Mouse (Mus musculus): ENCODE measurements around the gene Scn5a.

DNA sequence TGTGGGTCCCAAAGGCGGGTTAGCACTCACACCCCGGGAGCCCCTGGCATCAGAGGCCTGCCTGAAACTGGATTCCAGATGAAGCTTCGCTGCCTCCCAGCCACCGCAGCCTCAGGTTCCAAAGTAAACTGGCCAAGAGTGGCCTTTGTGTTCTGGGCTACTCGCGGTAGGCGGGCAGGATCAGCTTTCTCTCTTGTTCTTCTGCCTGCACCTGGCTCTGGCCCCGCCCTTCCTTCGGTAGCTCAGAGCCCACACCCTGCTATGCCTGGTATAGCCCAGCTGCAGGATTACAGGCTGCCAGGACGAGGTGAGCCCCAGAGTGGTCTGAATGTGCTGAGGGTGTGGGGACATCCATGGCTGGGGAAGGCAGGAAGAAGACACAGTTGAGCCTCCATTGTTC is 12.6 kb downstream of the Scn5a start:
- TF ChIP-seq CTCF (IDR thresholded peaks at IDR 0.05 in 2 of 3, conservative IDR thresholded peaks at IDR 0.05 in 1 of 3; ENCODE audit: control insufficient read depth in 1 of 3, insufficient read depth in 1 of 3, low read depth in 2 of 3, low read length in 3 of 3, poor library complexity in 1 of 3, severe bottlenecking in 1 of 3): no peak
- no peak for TF ChIP-seq POLR2A (IDR thresholded peaks at IDR 0.05; ENCODE audit: control insufficient read depth in 1 of 2, insufficient read depth in 1 of 2, low read depth in 1 of 2, low read length in 2 of 2, poor library complexity in 1 of 2)
- no peak for TF ChIP-seq NRF1 (IDR thresholded peaks at IDR 0.05; ENCODE audit: insufficient read depth, low read depth, low read length, poor library complexity, severe bottlenecking)
- TF ChIP-seq HCFC1 (IDR thresholded peaks at IDR 0.05; ENCODE audit: low read depth, low read length): no peak
- no peak for TF ChIP-seq EP300 (IDR thresholded peaks at IDR 0.05; ENCODE audit: low read depth in 1 of 2, low read length in 2 of 2)
- no peak for TF ChIP-seq SMC3 (IDR thresholded peaks at IDR 0.05; ENCODE audit: low read depth, low read length)
- no peak for TF ChIP-seq UBTF (IDR thresholded peaks at IDR 0.05; ENCODE audit: borderline replicate concordance, insufficient read depth, low read depth, low read length)
